Comparison of ENCODE assay signal across 8 mouse cellular contexts in the genomic region with DNA sequence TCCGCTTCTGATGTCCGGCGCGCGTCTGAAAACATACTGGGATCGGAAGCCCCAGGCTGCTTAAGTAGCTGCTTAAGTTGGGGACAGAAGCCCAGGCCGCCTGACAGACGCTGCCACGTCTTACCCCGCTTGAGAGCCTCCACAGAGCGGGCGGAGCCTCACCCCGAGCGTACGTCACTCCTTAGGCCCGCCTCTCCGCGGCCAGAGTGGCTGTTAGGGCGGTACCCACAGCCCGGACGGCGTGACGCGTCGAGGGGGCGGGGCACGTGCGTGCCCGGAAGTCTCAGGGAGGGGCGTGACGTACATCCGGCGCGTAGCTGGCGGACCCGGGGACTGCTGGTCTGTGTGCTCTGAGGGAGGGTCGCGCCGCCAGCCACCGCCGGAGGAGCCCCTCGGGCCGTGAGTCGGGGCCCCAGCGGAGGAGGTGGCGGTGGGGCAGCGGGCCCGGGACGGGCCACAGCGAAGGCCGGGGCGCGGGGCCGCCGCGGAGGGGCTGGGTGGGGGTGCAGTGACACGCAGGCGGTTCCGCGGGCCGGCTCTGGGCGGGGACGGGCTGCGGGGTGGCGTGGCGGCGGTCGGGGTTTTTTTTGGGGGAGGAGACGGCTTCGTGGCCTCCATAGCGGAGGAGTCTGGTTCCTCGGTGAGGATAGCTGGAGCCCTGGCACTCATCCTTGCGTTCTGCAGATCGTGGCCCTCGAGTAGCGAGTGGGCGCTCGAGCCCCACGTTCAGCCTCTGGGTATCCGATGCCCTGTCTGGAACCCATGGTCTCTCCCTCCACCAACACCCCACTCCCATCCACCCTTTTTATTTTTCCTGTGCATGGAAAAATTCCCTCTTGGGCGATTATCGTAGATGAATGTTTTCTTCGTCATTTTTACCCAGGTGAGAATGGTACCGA. TPM values are rescaled to one million over a fixed set of nuclear protein-coding genes. Genes with fewer than 3 reads are reported as not detected.
DNase-seq lines count a peak whose midpoint lies in the region; ATAC-seq lines count a peak whose summit lies in the region.

A gene (plus strand): TSS at position 285 of the 899 bp plus-strand sequence.

- peak; percentile 98 for DNase-seq in CD4-positive helper T cell, adult 2 months (ENCODE audit: low read depth, low spot score)
- peak; percentile 91 for DNase-seq in brain, embryonic 18.5 days (ENCODE audit: low read depth, low spot score)
- DNase-seq in kidney, postnatal 10 days: peak; percentile 100
- DNase-seq in natural killer cell, adult 2 months (ENCODE audit: low spot score in 2 of 2): peak; percentile 98 to 99

- peak within 1 kb of the TSS; percentile 94 for H3K9ac ChIP-seq in heart, embryonic 13.5 days
- peak within 1 kb of the TSS; percentile 95 for H3K9ac ChIP-seq in liver, embryonic 12.5 days
- H3K9ac ChIP-seq in stomach, embryonic 15.5 days: peak within 1 kb of the TSS; percentile 84

- H3K4me3 ChIP-seq in heart, embryonic 13.5 days: peak within 1 kb of the TSS; percentile 84
- peak within 1 kb of the TSS; percentile 100 for H3K4me3 ChIP-seq in liver, embryonic 12.5 days
- H3K4me3 ChIP-seq in stomach, embryonic 15.5 days (replicated peaks): peak within 1 kb of the TSS; percentile 89

- peak; percentile 99 for ATAC-seq in erythroid progenitor cell, adult 5-6 weeks (replicated peaks; ENCODE audit: low FRiP score, poor library complexity, severe bottlenecking)
- peak; percentile 100 for ATAC-seq in heart, embryonic 13.5 days (ENCODE audit: extremely low read depth, insufficient number of reproducible peaks, low FRiP score, low TSS enrichment)
- peak; percentile 99 for ATAC-seq in liver, embryonic 12.5 days
- peak; percentile 100 for ATAC-seq in stomach, embryonic 15.5 days (ENCODE audit: insufficient read depth, low FRiP score, low read depth)

- under 1% methylated on average over 64 of the region's 84 CpGs for WGBS in heart, embryonic 13.5 days
- WGBS in liver, embryonic 12.5 days (ENCODE audit: insufficient replicate concordance): under 1% methylated on average over 84 of the region's 84 CpGs
- under 1% methylated on average over 84 of the region's 84 CpGs for WGBS in stomach, embryonic 15.5 days

- peaks cover 29% of the 10 kb centered on the region for H3K4me1 ChIP-seq in heart, embryonic 13.5 days
- H3K4me1 ChIP-seq in liver, embryonic 12.5 days: peaks cover 40% of the 10 kb centered on the region
- peaks cover 10% of the 10 kb centered on the region for H3K4me1 ChIP-seq in stomach, embryonic 15.5 days

- H3K36me3 ChIP-seq in heart, embryonic 13.5 days: peaks cover 20% of the 10 kb centered on the region
- H3K36me3 ChIP-seq in liver, embryonic 12.5 days: peaks cover 24% of the 10 kb centered on the region
- H3K36me3 ChIP-seq in stomach, embryonic 15.5 days: peaks cover 4% of the 10 kb centered on the region; the same call in 1 of the 2 replicates

- peak within 1 kb of the TSS; percentile 93 for H3K4me2 ChIP-seq in heart, embryonic 13.5 days
- H3K4me2 ChIP-seq in liver, embryonic 12.5 days: peak within 1 kb of the TSS; percentile 83
- H3K4me2 ChIP-seq in stomach, embryonic 15.5 days: peak within 1 kb of the TSS; percentile 75

- no peaks in the 10 kb centered on the region for H3K9me3 ChIP-seq in heart, embryonic 13.5 days
- H3K9me3 ChIP-seq in liver, embryonic 12.5 days (replicated peaks): no peaks in the 10 kb centered on the region
- H3K9me3 ChIP-seq in stomach, embryonic 15.5 days: no peaks in the 10 kb centered on the region

- H3K27me3 ChIP-seq in heart, embryonic 13.5 days (replicated peaks): no peaks in the 10 kb centered on the region
- H3K27me3 ChIP-seq in liver, embryonic 12.5 days (replicated peaks): no peaks in the 10 kb centered on the region
- no peaks in the 10 kb centered on the region for H3K27me3 ChIP-seq in stomach, embryonic 15.5 days (replicated peaks)

- H3K27ac ChIP-seq in heart, embryonic 13.5 days (replicated peaks): peak within 1 kb of the TSS; percentile 89
- H3K27ac ChIP-seq in liver, embryonic 12.5 days: peak within 1 kb of the TSS; percentile 87
- H3K27ac ChIP-seq in stomach, embryonic 15.5 days: peak within 1 kb of the TSS; percentile 82

RNA-seq across cellular contexts. Expression of the gene that starts here (rescaled TPM):
- total RNA-seq in erythroid progenitor cell, adult 5-6 weeks (2015; ENCODE audit: low replicate concordance): 43.6 and 65.2 TPM in 2 replicates
- 26.9 and 52.8 TPM in 2 replicates for total RNA-seq in erythroid progenitor cell, adult 5-6 weeks (2017; ENCODE audit: low replicate concordance)
- 156 and 159 TPM in 2 replicates for polyA plus RNA-seq in heart, embryonic 13.5 days (2015; fragmentation: Nextera tagmentation; extraction: Ambion mirVana)
- 110 and 112 TPM in 2 replicates for polyA plus RNA-seq in liver, embryonic 12.5 days (2016; fragmentation: Nextera tagmentation; extraction: Ambion mirVana)
- 215 and 221 TPM in 2 replicates for polyA plus RNA-seq in stomach, embryonic 15.5 days (2015; fragmentation: Nextera tagmentation; extraction: Ambion mirVana)

Comparison
In these comparisons a context has a peak if more than half of its experiments do, and no peak if none do; other contexts are left out.
1. Peak in every context shown above with its lines: DNase-seq, ATAC-seq, H3K4me3 ChIP-seq and H3K27ac ChIP-seq.